Mouse (Mus musculus) cerebellum, adult 2 months (tissue): ENCODE results near the gene Hist1h2bh. TPM values are rescaled to one million over a fixed set of nuclear protein-coding genes. Genes with fewer than 3 reads are reported as not detected.

Experiments used
- DNase-seq, 2 experiments: peaks; one replicate each; pipeline ENCODE4 v3.0.0; 2021
- H3K27ac ChIP-seq: fragments of 200-500 bp; 2 replicates; pipeline ENCODE4 v1.5.1; 2012; ENCODE audit warnings: low read length, control low read depth, inconsistent platforms; ENCODE audit not compliant: insufficient read depth
- H3K27me3 ChIP-seq: fragments of 200-500 bp; 2 replicates; pipeline ENCODE4 v1.6.1; 2012; ENCODE audit warnings: inconsistent platforms, mild to moderate bottlenecking, low read length, moderate library complexity; ENCODE audit not compliant: control insufficient read depth, insufficient read depth
- H3K4me1 ChIP-seq: fragments of 200-500 bp; 2 replicates; pipeline ENCODE4 v1.6.1; 2011; ENCODE audit warnings: low read length; ENCODE audit not compliant: control insufficient read depth, insufficient read depth
- H3K4me3 ChIP-seq: fragments of 200-500 bp; replicated peaks from 2 replicates; pipeline ENCODE3; 2011; ENCODE audit warnings: mild to moderate bottlenecking, low read depth, low read length, control low read depth; ENCODE audit not compliant: insufficient read depth
- CTCF ChIP-seq: fragments of 200-500 bp; IDR thresholded peaks from 2 replicates; pipeline ENCODE4 v1.5.1; 2011; ENCODE audit warnings: low read depth, mild to moderate bottlenecking, control low read depth, low read length, moderate library complexity, borderline replicate concordance; ENCODE audit not compliant: insufficient read depth
- POLR2A ChIP-seq: fragments of 200-500 bp; IDR thresholded peaks from 2 replicates; pipeline ENCODE4 v1.6.1; 2011; ENCODE audit warnings: low read length, control low read depth, borderline replicate concordance; ENCODE audit not compliant: insufficient read depth
- WGBS: fragments of 180-500 bp; shearing (Covaris S2); methylation state at CpG from one replicate; pipeline ENCODE4 v1.1.7; 2018; 5-methylcytosine and 5-hydroxymethylcytosine counted together
- polyA plus RNA-seq: library from polyadenylated mRNA; depleted of rRNA; stranded (reverse); fragments of >200 nt; gene quantifications from 2 replicates; pipeline ENCODE4 v1.2.3, GENCODE M21; 2012

Gene Hist1h2bh
- polyA plus RNA-seq, 1 experiment: 0.34 TPM

- DNase-seq: no peak
- H3K4me1 ChIP-seq: no peaks in the 10 kb centered on the region
- H3K4me3 ChIP-seq: no peak overlapping the region
- no peak overlapping the region for H3K27ac ChIP-seq
- H3K27me3 ChIP-seq: no peaks in the 10 kb centered on the region
- TF ChIP-seq CTCF: no peak
- TF ChIP-seq POLR2A: no peak
- WGBS: 93% methylated on average over 1 of the region's 1 CpGs
Observed at GRCm38 (mm10) chr13:23513517-23513916, 29.7 kb downstream of the Hist1h2bh start.

- no peaks in the 10 kb centered on the region for H3K4me1 ChIP-seq
- 54% methylated on average over 1 of the region's 1 CpGs for WGBS
- no peak overlapping the region for H3K4me3 ChIP-seq
- no peaks in the 10 kb centered on the region for H3K27me3 ChIP-seq
- no peak for TF ChIP-seq CTCF
- no peak for TF ChIP-seq POLR2A
- DNase-seq: no peak
- H3K27ac ChIP-seq: no peak overlapping the region
Observed at GRCm38 (mm10) chr13:23510127-23510526, 33.1 kb downstream of the Hist1h2bh start.

GRCm38 (mm10) chr13:23506819-23507515, 36.2 kb downstream of the Hist1h2bh start:
- DNase-seq: no peak
- no peak for TF ChIP-seq POLR2A
- no peak for TF ChIP-seq CTCF
- 59% methylated on average over 14 of the region's 14 CpGs for WGBS
- H3K4me3 ChIP-seq: no peak overlapping the region
- no peaks in the 10 kb centered on the region for H3K4me1 ChIP-seq
- no peak overlapping the region for H3K27ac ChIP-seq
- H3K27me3 ChIP-seq: no peaks in the 10 kb centered on the region

- Histone ChIP-seq H3K4me1 (no peaks in the 10 kb centered on the region), H3K4me3 (no peak overlapping the region), H3K27ac (no peak overlapping the region), H3K27me3 (no peaks in the 10 kb centered on the region)
- TF ChIP-seq CTCF: no peak
- TF ChIP-seq POLR2A: no peak
- WGBS: 47% methylated on average over 13 of the region's 13 CpGs
- peak in 1 of 2 experiments; percentile 27 for DNase-seq
Observed at GRCm38 (mm10) chr13:23506351-23506750, 36.8 kb downstream of the Hist1h2bh start.

DNA sequence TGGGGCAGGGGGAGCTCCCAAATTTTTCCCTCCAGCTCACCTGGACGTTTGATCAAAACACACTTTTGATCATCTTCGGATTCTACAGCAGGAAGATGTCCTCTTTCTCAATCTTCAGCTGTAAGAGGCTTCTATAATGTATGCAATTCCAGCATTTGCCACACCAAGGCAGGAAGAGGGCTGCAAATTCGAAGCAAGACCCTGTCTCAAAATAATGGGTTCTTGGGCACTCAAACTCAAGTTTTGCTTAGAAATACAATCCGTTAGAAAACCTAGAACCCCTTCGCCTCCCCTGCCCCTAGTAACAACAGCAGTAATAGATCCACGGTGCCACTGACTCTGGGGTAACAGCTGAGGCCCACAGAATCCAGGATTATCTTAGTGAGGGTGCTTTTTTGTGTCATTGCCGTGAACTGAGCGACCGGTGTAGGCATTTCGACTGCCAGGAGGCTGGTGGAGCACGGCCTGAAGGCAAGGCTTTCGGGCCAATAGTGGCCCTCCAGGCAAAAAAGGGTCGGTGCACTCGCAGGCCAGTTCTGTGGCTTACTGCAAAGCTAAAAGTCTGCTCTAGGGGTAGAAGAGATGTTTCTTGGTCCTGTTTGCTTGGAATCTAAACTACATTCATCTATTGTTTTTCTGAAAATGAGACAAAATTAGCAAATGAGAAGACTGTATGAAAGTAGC, 37.4 kb downstream of the Hist1h2bh start:
- TF ChIP-seq CTCF (no peak), POLR2A (no peak)
- H3K4me3 ChIP-seq: no peak overlapping the region
- WGBS: 33% methylated on average over 14 of the region's 14 CpGs

GRCm38 (mm10) chr13:23503797-23504196, 39.4 kb downstream of the Hist1h2bh start:
- Histone ChIP-seq H3K4me1 (no peaks in the 10 kb centered on the region), H3K27ac (no peak overlapping the region), H3K4me3 (no peak overlapping the region), H3K27me3 (no peaks in the 10 kb centered on the region; the same call in 1 of the 2 replicates)
- TF ChIP-seq POLR2A (no peak), CTCF (no peak)
- WGBS: 8% methylated on average over 9 of the region's 9 CpGs
- peak; percentile 38 for DNase-seq

More for the DNA sequence above, 37.4 kb downstream of the Hist1h2bh start:
- H3K4me1 ChIP-seq: no peaks in the 10 kb centered on the region
- DNase-seq: no peak
- no peak overlapping the region for H3K27ac ChIP-seq
- no peaks in the 10 kb centered on the region for H3K27me3 ChIP-seq

DNA sequence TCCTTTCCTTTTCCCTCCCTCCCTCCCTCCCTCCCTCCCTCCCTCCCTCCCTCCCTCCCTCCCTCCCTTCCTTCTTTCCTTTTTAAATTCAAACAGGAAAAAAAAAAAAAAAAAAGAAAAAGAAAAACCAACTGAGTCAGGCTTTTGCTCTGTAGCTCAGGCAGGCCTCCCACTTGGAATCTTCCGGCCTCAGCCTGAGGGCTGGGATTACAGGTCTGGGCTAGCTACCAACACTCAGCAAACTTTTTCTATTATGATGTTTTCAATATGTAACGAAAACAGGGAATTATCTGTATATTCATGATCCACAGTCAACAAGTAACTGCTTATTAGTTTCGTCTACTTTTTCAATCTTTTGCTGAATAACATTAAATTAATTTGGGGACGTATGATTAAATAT, 40.3 kb downstream of the Hist1h2bh start:
- Histone ChIP-seq H3K27me3 (no peaks in the 10 kb centered on the region; the same call in 1 of the 2 replicates), H3K4me1 (no peaks in the 10 kb centered on the region), H3K27ac (no peak overlapping the region), H3K4me3 (no peak overlapping the region)
- TF ChIP-seq POLR2A: no peak
- no peak for TF ChIP-seq CTCF
- no peak for DNase-seq
- 75% methylated on average over 4 of the region's 4 CpGs for WGBS

- Histone ChIP-seq H3K4me1 (no peaks in the 10 kb centered on the region), H3K4me3 (no peak overlapping the region), H3K27ac (no peak overlapping the region), H3K27me3 (no peaks in the 10 kb centered on the region; the same call in 1 of the 2 replicates)
- no peak for DNase-seq
- no peak for TF ChIP-seq POLR2A
- no peak for TF ChIP-seq CTCF
- 66% methylated on average over 9 of the region's 9 CpGs for WGBS
Observed at GRCm38 (mm10) chr13:23502031-23502567, 41.1 kb downstream of the Hist1h2bh start.
